Mouse (Mus musculus) ovary, postnatal 36 days (tissue): ENCODE results near the gene Plcb1.

Source experiments
- DNase-seq: peaks from one replicate; pipeline ENCODE4 v3.0.0; 2022; ENCODE audit warnings: low spot score, mixed read lengths

Gene Plcb1

DNA sequence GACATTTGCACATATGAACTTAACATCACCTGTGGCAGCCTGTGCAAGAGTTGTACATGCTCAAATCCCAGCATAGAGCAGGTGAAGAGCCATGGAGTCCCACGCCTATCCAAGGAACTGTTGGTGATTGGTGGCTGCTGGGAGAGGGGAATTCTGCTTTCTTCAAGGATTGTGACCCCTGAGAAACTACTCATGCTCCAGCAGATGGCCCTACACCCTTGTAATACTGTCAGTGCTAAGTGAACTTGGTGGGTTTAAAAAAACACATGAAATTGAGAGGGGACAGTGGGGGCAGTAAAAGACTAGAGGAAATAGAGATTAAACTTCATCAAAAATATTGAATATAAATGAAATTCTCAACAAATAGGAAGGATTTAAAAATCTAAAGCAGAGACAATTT, 53.0 kb downstream of the Plcb1 start:
- no peak for DNase-seq

DNA sequence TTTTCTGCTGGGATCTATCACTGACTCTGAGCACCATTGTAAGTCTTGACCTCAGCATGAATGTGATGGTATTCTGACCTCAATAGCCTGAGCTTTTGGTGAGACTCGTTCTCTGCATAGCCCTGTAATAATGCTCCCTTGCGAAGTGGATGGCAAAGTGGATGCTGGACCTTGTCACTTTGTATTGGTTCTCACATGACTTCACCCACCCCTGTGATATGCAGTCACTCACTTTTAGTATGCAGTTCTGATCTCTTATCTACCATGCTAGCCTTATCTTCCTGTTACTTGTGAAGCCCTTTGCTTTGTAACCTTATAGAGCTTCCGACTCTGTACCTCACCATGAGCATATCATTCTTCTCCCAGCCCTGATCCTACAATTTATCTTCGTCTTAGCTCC, 57.0 kb downstream of the Plcb1 start:
- no peak for DNase-seq

DNA sequence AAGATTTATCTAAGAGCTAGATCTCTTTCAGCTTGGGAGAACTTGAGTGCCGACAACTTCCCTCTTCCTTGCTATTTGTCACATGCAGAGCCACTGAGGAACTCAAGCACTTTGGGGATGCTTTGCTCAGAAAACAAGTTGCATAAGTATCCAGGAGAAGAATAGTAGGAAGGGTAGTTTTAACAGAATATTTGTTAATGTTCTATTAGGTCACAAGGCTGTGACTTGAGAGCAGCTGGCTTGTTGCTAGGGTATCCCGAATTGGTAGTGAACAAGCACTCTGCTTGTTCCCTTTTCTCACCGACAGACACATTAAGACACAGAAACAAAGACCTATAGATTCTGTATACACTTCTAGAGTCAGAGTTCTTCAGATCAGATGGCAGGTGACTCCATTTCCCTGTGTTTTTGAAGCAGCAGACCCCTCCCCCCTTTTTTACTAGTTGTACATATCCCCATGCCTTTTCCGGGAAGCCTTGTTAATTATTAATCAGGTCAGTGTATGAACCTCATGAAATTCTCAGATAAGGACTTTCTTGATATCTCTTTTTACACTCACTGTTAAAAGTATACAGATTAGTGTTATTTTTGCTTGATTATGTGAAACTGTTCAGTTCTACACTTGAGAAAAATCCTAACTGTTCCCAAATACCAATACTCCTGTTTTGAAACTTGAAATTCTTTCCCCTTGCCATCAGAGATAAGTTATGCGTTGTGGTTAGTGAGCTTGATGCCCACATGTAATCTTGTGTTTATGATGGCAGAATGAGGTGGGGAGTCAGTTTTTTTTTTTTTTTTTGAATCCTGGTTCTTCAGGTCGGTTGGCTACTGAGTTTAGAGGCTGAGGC, 58.7 kb downstream of the Plcb1 start:
- DNase-seq = no peak

DNA sequence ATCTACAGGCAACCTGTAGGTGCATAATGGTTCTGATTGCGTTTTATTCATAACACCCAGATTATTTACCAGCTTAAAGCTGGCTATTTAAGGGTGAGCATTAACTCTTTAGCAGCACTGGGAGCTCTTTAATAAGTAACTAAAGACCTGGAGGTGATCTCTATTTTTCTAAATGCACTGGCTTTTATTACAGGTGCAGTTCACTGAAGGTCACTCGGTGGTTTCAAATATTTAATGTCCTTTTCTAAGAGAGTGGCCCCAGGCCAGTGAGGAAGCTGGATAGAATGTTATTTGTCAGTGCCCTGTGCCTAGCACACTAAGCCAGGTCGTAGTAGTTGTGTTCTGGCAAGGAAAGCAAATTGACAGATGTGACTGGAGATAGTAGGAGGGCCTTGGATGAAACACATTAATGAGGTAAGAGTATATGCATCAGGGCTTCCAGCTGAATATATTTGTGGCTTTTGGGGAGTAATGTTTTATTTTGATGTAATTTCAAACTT, 59.4 kb downstream of the Plcb1 start:
- DNase-seq = no peak

DNA sequence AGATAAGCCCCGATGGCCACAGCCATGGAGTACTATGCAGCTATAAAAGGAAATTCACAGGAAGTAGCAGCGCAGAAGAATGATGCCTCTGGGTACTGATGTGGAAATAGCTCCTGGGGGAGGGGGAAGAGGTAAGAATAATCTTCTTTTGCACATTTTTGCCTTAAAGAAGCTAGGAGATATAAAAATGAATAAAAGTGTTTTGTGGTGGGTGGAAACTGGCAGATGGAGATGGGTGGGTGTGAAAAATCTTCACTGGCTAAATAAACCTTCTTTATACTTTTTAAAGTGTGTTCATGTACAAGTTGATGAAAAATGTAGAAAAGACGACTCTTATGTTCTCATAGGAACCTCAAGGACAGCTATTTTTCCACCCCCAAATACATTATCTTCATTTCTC, 60.7 kb downstream of the Plcb1 start:
- no peak for DNase-seq

DNA sequence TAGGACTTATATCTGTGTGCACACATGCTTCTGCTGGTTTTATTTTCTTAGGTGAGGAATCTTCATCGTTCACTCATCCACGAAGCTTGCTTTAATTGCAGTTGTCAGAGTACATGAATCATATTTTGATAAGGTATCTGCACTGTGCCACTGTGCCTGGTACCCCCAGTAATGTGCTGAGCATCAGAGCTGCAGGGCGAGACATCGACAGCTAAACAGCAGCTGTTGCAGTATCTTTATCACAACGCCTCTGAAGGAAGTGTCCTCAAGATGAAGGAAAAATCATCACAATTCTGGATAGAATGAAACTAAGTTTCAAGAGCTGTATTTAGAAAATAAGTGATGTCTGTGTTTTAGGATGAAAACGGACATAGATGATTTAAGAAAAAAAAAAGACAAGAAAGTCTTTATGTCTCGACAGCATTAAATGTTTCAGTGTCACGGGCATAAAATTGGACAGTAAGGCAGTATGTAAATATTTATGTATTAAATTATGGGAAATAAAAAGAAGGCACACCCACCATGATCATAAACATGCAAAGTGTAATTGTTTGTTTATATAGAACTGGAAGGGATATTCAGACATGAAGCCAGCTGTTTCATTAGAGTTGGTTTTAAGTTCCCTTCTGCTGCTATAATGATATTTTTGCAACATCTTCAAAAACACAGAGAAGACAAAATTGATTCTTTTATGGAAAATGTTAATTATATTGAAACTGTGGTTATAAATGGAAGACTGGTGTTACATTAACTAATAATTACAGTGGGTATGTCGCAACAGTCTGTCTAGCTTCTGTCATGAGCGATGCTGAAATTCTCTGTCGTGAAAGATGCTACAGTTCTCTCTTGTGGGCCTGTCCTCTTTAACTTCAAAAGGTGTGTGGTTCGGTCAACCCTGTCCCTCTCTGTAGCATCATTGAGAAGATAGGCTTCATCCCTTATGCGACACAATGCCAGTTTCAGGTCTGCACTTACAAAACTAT, 65.6 kb downstream of the Plcb1 start:
- no peak for DNase-seq

DNA sequence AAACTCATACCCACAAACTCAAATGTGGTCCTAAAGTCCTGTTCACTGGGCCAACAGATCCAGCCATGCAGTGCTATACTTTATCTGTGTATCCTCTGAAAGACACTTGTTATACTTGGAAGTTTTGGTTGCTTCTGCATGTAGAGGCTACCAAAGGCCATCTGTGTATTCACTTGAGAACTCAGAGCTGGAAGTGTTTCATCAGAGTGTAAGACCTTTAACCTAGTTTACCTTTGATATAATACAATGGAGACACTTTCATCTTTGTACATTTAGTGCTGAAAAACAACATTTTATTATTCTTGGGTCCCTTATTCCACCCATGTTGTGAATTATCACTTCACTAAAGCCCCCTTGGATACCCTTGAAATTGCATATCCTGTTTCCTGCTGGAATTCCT, 70.4 kb downstream of the Plcb1 start:
- DNase-seq = no peak

DNA sequence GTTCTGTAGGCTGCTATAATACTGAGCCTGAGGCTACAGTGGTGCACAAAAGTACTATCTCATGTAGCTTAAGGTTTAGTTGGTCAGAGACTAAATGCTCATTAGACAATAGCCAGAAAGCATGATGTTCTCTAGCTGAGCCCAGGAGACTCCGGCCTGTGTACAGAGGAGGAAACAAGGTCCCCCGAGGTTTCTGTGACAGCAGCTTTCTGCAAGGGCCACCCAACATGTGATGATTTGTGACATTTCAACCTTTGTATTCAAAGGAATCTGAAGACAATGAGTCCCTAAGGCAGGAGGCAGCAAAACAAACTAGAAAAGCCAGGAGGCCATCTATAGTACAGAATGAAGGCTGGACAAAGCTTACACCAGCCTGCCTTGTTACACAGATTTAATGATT, 70.8 kb downstream of the Plcb1 start:
- DNase-seq = no peak

DNA sequence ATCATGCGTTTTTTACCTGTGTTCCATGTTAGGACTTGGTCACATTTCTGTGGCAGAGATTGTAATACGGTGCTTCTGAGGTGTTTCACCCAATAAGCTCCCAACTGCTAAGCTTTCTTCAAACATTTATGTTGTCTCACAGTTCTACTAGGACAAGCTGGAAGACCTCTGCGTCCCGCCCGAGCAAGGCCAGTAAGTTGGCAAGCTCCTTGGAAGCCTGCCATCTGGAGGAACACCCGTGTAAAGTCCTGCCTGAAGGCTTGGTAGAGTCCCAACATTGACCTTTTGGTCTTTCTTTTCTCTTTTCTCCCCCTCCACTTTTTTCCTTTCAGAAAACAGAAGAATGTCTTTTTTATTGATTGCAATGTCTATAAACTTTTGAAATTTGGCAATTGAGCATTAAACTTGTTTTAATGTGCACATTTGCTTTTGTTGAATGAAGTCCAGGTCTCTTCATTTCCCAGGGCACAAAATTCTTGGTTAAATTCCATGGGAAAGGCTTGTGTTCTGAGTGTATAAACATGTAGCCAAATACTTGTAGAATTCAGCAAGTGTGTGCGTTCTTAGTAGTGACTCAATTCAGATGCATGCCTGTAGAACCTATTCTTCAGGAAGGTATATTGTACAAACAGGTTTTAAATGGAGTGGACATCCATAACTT, 79.2 kb downstream of the Plcb1 start:
- peak; percentile 65 for DNase-seq

DNA sequence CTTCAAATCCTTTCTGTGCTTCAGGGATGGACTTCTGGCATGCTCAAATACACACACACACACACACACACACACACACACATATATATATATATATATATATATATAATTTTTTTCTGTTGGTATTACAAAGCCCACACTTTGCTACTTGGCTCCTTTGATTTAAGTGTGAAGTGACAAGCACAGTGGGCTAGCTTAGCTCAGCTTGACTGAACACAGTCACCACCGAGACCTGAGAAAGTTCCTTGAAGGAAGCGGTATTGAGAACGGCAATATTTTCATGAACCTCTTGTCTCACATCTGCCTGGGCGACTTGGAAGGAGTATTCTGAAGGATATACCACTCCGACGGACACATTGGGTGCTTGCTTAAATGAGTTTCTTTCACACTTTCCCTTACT, 81.5 kb downstream of the Plcb1 start:
- no peak for DNase-seq

DNA sequence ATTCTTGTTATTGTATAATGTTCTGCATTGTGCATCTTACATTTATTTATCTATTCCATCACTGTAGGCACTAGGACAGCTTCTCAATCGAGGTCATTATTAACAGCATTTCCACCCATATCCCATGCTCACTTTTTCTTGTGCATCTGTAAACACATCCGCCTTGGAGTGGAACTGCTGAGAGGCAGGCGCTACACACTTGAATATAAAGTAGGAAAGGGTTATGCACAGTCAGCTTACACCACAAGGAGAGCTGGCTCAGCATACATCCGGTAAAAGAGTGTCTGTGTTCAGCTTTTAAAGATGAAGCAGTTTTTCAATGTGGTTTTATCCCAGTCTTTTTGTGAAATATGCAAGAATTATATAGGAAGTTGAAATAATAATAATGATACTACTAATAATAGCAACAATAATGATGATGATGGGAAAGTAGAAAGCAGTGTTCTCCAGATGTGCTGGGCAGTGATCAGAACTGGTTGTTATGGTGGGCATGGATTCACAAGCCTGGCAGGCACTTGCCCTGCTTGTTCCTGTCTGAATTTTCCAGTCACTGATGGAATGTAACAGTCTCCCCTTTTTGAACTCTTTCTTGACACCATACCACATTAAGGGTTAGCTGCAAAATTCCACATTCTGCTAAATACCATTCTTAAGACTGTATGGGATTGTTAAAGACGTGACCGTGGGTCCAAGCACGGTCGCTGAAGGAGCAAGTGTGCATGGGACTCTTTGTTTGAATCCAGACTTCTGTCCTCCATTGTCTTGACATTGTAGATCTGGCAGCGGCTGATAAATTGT, 86.0 kb downstream of the Plcb1 start:
- no peak for DNase-seq

DNA sequence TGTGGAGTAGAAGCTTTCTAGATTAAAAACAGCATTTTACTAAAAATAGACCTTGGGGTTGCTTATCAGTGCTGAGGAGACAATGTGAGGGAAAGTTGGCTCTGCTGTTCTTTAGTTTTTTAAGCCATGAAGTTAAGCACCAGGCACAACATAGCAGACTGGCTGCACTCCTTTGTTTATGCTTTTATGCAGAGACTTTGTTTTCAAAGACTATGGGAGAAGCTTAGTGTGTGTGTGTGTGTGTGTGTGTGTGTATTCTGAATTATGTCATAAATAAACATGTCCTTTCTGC, 86.6 kb downstream of the Plcb1 start:
- no peak for DNase-seq

DNA sequence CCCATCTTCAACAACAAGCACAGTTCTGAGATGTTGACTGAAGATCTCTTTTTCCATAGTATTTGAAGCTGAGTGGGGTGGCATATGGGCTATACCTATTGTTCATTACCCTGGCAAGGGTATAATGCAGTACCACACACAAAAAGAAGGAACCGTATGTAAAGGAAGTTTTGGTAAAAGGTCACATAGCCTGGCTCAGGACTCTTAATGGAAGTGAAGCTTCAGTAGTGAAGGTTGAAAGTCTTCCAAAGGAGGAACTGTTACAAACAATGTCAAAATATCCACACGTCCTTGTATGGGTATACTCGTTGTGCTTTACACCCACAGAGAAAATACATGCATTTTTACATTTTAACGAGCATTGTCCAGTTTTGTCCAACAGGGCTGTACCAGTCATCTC, 91.3 kb downstream of the Plcb1 start:
- no peak for DNase-seq

DNA sequence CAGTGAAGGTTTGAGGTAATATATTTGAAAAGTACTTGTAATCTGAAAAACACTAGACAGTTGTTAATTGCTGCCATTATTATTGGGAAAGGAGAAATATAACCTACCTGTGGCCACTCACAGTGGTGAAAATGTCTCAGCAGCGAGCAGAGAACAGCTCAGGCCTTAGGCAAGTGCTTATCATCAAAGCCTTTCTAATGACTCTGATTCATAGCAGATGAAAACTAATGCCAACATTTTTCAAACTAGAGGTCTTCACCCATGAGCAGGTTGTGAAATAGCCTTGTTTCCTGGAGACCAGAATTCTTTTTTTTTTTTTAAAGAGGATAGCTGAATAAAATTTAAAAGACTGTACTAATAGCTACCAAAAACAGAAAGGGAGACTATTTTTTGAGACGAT, 105.3 kb downstream of the Plcb1 start:
- DNase-seq = no peak

DNA sequence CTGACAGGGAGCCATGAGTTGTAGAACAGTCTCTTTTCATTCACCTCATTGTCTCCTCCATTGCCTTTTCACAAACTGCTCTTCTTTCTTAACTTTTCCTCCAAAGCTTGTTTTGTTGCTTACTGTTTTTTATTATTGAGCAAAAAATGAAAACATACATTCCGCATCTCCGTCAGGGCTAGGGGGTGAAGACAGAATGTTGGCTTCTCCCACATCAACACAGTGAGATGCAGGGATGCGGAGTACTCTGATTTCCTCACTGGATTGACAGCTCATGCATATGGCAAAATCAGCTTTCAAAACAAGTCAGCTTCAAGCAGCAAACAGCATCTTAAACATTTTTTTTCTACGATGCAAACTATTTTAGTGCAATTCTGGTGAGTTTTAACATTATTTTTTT, 108.9 kb downstream of the Plcb1 start:
- no peak for DNase-seq

DNA sequence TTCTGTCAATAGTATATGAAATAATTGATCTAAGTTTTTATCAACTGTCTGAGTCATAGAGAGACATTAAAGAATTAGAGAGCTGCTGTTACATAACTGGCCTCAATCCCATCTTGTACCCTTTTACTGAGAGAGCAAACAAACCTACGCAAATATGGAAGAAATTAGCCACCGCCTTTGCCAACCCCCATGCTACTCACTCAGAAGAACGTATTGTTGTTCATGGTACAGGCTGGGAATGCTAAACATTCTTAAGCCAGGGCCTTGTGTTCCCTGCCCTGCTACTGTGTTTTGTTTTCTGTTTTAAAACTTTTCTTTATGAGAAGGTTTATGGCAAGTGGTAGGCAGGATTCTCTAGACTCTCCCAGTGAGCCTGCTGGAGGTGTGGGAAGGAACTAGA, 110.3 kb downstream of the Plcb1 start:
- DNase-seq = no peak

DNA sequence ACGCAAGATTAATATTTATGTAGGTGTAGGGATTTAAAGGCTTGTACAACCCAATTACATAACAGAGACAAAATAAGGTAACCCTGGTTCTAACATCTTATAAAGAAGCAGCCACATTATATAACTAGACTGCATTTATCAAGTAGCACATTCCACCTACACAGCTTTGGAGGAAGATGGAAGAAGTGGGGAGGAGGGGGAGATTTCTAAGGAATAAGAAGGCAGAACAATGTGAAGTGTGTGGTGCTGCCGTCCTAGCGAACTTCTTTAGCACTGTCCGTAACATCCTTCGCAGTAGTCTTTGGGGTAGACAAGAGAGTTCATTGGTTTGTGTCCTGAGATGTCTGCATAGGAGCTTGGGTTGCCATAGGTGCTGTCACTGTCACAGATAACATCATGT, 111.2 kb downstream of the Plcb1 start:
- DNase-seq = no peak

DNA sequence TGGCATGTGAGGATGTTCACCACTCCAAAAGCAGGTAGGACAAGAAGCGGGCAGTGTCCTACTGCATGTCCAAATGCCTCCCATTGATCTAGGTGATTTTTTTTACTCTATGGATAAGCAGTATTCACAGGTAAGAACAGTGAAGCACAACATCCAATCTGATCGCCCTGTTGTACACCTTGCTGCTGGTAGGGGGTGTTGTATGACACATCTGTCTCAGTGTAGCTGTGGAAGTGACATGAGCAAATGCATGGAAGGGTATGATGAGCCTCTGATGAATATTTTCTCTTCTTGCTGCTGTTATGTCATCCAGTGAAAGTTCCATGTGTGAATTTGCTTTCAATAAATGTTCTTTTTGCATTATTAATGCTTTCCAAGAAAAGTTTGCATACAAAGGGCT, 115.7 kb downstream of the Plcb1 start:
- no peak for DNase-seq

DNA sequence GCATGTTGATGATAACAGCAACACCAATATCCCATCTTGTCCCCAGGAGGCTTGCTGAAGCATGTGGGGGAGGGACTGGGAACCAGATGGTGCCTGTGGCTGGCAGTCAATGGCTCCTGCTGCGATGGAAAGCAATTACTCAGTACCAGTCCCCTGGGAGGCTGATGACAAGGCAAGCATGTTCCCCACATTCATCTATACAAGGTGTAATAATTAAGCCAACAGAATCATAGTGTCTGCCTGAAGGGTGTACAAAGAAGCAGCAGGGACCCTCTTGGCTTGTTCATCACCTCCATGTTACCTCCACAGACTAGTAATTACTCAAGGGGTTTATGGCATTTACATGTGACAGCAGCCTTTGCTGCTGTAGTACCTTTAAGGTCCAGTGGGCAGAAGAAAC, 125.0 kb downstream of the Plcb1 start:
- DNase-seq = no peak

DNA sequence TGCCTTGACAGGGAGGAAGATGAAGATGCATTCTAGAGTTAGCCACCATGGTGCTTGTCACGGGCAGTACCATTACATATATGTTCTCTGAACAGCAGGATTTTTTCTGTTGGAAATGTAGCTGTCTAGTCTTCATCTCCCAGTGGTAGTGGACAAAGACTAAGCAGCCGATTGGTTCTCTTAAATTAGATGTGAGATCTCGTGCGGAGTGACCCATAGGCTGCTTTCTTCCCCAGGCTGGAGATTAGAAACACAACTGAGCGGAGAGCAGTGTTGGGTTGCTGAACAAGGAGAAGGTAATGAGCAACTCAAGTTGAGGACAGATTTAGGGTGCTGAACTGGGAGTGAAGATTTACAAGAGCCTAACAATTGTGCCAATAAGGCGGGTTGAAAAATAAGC, 125.5 kb downstream of the Plcb1 start:
- no peak for DNase-seq

DNA sequence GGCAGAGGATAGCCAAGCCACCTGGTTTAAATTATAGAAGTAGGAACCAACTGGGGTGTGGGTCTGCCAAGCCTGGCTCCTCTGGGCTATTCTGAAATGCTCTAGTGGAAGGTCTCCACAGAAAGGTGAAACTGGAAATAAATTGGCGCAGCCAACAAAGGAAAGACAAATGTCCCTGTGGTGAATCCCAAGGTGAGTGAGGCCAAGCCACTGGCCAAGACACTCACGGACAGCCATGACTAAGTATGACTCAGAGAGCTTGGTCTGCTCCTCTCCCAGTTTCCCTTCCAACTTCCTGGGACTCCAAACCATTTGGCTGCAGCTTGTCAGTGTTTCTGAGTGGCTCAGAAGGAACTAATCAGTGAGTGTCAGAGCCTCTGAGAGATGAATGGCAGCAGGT, 126.7 kb downstream of the Plcb1 start:
- no peak for DNase-seq

DNA sequence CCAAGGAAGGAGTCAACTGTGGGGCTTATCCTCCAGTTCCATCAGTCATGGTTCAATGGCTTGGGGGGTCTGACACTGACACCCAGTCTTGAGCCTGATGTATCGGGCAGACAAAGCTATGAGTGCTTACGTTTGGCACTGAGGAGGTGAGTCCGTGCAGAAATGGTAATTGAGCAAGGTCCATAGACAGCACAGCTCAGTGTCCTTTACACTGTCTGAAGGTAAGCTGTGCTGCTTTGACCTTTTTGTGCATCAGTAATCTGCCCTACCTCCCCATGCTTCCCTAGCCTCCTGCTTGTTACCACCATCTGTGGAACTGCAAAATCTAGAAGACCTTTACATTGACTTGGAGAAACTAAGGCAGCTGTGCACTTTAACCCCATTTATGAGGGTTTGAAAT, 127.7 kb downstream of the Plcb1 start:
- DNase-seq = no peak
